Mouse (Mus musculus) thymus, adult 2 months (tissue): ENCODE results near the gene Scd1.

Experiments
- CTCF ChIP-seq: fragments of 200-500 bp; IDR thresholded peaks from 2 replicates; pipeline ENCODE4 v1.5.1; 2012; ENCODE audit warnings: mild to moderate bottlenecking, control low read depth, low read length, moderate library complexity, borderline replicate concordance; ENCODE audit not compliant: control insufficient read depth, poor library complexity, insufficient read depth; ENCODE audit errors: extremely low read depth
- POLR2A ChIP-seq: fragments of 200-500 bp; IDR thresholded peaks from 2 replicates; pipeline ENCODE4 v1.6.1; 2012; ENCODE audit warnings: mild to moderate bottlenecking, low read length, control low read depth, moderate library complexity; ENCODE audit not compliant: control insufficient read depth, poor library complexity, insufficient read depth; ENCODE audit errors: extremely low read depth

GRCm38 (mm10) chr19:44416240-44416639 is 8.6 kb upstream of the Scd1 start:
- no peak for TF ChIP-seq CTCF
- TF ChIP-seq POLR2A, result no peak
